Mouse (Mus musculus): ENCODE data around the gene Gm21988. TPM values are rescaled to one million over a fixed set of nuclear protein-coding genes. Genes with fewer than 3 reads are reported as not detected.
A peak's percentile ranks its signal among the peaks of the same experiment; 100 is the strongest.

The Gm21988 gene
- polyA plus RNA-seq, 1 experiment from 2014 or later: 8.7 TPM

DNA sequence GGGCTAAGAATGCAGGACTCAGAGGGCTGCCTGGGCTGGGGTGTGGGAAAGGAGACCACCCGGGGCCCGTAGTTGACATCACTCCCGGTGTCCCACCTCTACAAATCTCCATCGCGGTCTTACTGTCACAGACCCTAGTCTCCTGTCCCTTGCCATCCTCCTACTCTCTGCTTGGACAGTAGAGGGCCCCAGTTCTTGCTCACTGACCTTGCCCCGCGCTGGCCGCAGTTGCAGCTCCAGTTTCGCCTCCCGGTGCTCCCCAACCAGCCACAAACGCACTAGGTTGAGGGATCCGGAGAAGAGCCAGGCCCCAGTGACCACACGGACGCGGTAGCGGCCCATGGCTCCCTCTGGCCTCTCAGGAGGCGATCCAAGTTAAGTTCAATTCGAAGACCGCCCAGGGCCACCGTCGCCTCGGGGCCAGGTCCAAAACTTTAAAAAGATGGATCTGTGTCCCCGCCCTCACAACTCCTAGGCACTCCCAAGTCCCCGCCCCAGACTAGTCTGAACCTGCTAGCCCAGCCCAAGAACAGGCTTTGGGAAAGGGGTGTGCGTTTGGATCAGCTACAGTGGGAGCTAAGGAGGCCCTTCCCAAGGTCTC, 15.4 kb upstream of the Gm21988 start, which contains the start of gene Alox12:
TSS of gene Alox12 (minus strand) at position 423 of the 601 bp plus-strand sequence.
- H3K36me3 ChIP-seq: no peaks in the 10 kb centered on the region
- H3K9me3 ChIP-seq: no peaks in the 10 kb centered on the region
- peak within 1 kb of the TSS; percentile 56 for H3K4me3 ChIP-seq
- peaks cover 14% of the 10 kb centered on the region for H3K4me1 ChIP-seq
- DNase-seq (ENCODE audit: low spot score): peak; percentile 79
- H3K27ac ChIP-seq: peak within 1 kb of the TSS; percentile 53
- peaks cover 63% of the 10 kb centered on the region for H3K27me3 ChIP-seq (ENCODE audit: insufficient read depth, poor library complexity, severe bottlenecking)
- 1% methylated on average over 25 of the region's 25 CpGs for WGBS

DNA sequence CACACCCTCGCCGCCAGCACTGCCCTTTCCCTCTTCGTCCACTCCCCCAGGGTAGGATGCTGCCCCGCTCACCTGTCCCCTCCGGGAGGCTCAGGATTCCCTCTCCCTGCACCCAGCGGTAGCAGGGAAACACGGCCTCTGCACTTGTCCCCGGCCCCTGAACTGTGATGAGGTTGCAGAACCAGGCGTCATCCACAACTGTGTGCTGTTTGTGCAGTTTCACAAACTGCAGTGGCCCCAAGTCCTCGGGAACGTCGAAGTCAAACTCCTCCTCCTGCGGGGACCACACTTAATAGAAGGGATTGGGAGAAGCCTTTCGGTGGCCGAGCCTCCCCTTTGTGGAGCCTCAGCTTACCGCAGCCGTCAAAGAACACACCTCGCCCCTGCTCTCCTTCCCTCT, 14.7 kb upstream of the Gm21988 start:
- no peak overlapping the region for H3K27ac ChIP-seq
- peaks cover 14% of the 10 kb centered on the region for H3K4me1 ChIP-seq
- peaks cover 65% of the 10 kb centered on the region for H3K27me3 ChIP-seq (ENCODE audit: insufficient read depth, poor library complexity, severe bottlenecking)
- H3K36me3 ChIP-seq: no peaks in the 10 kb centered on the region
- H3K4me3 ChIP-seq: peak overlapping the region; percentile 56
- 10% methylated on average over 18 of the region's 18 CpGs for whole genome bisulfite sequencing
- no peaks in the 10 kb centered on the region for H3K9me3 ChIP-seq
- DNase-seq (ENCODE audit: low spot score): no peak

DNA sequence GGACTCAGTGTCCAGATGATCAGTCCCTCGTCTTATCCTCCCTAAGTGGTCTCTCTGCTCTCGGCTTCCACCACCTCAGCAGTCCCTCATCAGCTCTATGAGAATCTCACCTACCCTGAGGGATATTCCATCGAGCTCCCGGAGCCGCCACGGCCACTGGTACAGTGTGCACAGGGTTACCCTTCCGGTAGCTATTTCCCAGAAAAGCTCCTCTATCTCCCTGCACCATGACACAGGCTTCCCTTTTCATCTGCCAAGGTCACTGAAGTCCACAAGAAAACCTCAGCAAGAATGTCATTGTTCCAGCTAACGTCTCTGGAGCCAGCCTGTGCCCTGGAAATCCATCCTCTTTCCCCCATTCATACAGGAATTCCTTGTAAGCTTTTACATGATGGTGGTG, 12.2 kb upstream of the Gm21988 start:
- Histone ChIP-seq H3K27ac (no peak overlapping the region), H3K4me1 (peaks cover 14% of the 10 kb centered on the region), H3K27me3 (ENCODE audit: insufficient read depth, poor library complexity, severe bottlenecking) (peaks cover 69% of the 10 kb centered on the region), H3K4me3 (no peak overlapping the region), H3K36me3 (no peaks in the 10 kb centered on the region), H3K9me3 (no peaks in the 10 kb centered on the region)
- 63% methylated on average over 8 of the region's 8 CpGs for WGBS
- DNase-seq (ENCODE audit: low spot score): no peak

DNA sequence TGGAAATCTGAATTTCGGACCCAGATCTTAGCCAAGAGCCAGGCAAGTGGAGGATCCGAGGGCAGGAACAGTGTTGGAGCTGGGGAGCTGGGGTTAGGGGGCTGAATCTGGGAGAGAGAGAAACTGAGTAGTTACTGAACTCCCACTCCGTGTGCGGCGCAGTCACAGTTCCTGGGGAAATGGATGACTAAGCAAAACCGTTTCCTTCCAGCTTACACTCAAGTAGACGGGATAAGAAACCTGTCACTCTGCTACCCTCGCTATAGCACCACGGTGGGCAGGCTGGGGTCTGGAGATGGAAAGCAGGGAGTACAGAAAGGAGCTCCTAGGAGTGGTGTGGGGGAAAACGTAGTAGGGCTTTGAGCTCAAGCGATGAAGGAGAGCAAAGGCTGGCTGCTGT, 10.5 kb upstream of the Gm21988 start:
- H3K36me3 ChIP-seq: no peaks in the 10 kb centered on the region
- H3K9me3 ChIP-seq: no peaks in the 10 kb centered on the region
- no peak overlapping the region for H3K4me3 ChIP-seq
- 56% methylated on average over 11 of the region's 11 CpGs for WGBS
- H3K27me3 ChIP-seq (ENCODE audit: insufficient read depth, poor library complexity, severe bottlenecking): peaks cover 66% of the 10 kb centered on the region
- no peak for DNase-seq (ENCODE audit: low spot score)
- no peak overlapping the region for H3K27ac ChIP-seq
- peaks cover 11% of the 10 kb centered on the region for H3K4me1 ChIP-seq

- WGBS: 52% methylated on average over 9 of the region's 9 CpGs
- Histone ChIP-seq H3K27me3 (ENCODE audit: insufficient read depth, poor library complexity, severe bottlenecking) (peaks cover 44% of the 10 kb centered on the region), H3K4me3 (no peak overlapping the region), H3K9me3 (no peaks in the 10 kb centered on the region), H3K36me3 (no peaks in the 10 kb centered on the region), H3K27ac (no peak overlapping the region), H3K4me1 (no peaks in the 10 kb centered on the region)
- DNase-seq (ENCODE audit: low spot score): no peak
Measured at GRCm38 (mm10) chr11:70247136-70247845, 7.7 kb upstream of the Gm21988 start.

- Histone ChIP-seq H3K9me3 (no peaks in the 10 kb centered on the region), H3K27me3 (ENCODE audit: insufficient read depth, poor library complexity, severe bottlenecking) (peaks cover 20% of the 10 kb centered on the region; the same call in 1 of the 2 replicates), H3K27ac (no peak overlapping the region), H3K36me3 (no peaks in the 10 kb centered on the region), H3K4me3 (no peak overlapping the region), H3K4me1 (peaks cover 19% of the 10 kb centered on the region)
- no peak for DNase-seq (ENCODE audit: low spot score)
- WGBS: 70% methylated on average over 11 of the region's 11 CpGs
Measured at GRCm38 (mm10) chr11:70242591-70242990, 3.0 kb upstream of the Gm21988 start.

DNA sequence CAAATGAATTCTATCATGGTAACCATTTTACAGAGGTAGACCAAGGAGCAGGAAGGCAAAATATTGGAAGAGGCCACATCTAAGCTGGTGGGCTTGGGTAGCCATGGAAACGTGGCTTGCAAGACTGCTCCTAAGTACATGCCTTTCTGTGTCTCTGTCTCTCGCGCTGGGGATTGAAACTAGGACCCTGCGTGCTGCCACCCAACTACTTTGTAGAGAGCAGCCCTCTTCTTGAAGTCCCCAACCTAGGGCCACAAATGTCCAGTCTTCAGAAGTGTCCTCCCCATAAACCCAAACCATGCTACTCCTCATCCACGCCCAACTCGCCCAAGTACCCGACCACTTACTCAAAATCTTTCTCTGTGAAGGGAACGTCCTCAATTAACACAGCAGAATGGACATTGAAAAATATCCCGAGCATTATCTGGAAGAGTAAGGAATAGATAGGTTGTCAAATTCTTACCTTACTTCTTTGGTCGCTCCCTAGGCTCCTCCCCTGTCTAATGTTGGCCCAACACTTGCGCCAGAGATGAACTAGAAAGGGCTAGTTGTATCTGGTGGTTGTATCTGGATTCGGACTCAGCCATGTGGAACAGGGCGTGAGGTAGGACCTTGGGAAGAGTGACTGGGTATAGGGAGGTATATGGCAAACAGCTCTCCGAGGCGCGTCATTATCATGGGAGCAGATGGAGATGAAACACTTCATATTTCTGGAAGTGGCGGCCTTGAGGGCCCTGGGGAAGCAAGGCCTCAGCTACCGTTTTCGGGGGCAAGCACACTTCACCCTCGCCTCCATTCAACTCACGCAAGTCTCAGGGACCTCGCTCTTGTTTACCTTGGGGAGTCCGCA, 814 bp downstream of the Gm21988 start:
- 12% methylated on average over 23 of the region's 23 CpGs for WGBS
- Histone ChIP-seq H3K27me3 (ENCODE audit: insufficient read depth, poor library complexity, severe bottlenecking) (no peaks in the 10 kb centered on the region), H3K4me1 (peaks cover 50% of the 10 kb centered on the region), H3K4me3 (peak overlapping the region; percentile 92), H3K9me3 (no peaks in the 10 kb centered on the region), H3K27ac (peak overlapping the region; percentile 97), H3K36me3 (peaks cover 16% of the 10 kb centered on the region)
- peak; percentile 77 for DNase-seq (ENCODE audit: low spot score)

- Histone ChIP-seq H3K27me3 (ENCODE audit: insufficient read depth, poor library complexity, severe bottlenecking) (no peaks in the 10 kb centered on the region), H3K9me3 (no peaks in the 10 kb centered on the region), H3K4me1 (peaks cover 58% of the 10 kb centered on the region), H3K36me3 (peaks cover 16% of the 10 kb centered on the region), H3K27ac (peak within 1 kb of the TSS; percentile 97), H3K4me3 (peak within 1 kb of the TSS; percentile 92)
- peak; percentile 99 for DNase-seq (ENCODE audit: low spot score)
- under 1% methylated on average over 66 of the region's 70 CpGs for WGBS
Measured at GRCm38 (mm10) chr11:70237457-70238167, 2.0 kb downstream of the Gm21988 start, which contains the start of gene 0610010K14Rik. TSS of gene 0610010K14Rik (minus strand) at chr11:70237914.

DNA sequence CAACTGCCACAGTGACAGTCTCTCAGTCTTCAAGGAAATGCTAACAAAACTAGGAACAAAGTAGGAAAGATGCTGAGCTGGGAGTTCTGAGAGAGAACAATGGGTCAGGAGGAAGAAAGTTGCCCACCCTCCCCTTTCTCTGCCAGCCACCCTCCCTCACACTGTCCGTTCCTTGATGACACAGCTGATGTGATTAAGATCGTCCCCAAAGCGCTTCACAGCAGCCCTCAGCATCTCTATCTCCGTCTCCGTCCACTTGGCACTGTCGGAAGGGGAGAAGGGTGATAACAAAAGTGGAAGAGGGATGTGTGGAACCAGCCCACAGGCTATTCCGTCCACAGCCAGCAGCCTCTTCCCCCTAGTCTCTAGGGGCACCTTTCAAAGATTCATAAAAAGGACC, 2.9 kb downstream of the Gm21988 start:
- Histone ChIP-seq H3K4me1 (peaks cover 64% of the 10 kb centered on the region), H3K4me3 (peak overlapping the region; percentile 92), H3K27ac (peak overlapping the region; percentile 97), H3K36me3 (peaks cover 16% of the 10 kb centered on the region), H3K9me3 (no peaks in the 10 kb centered on the region), H3K27me3 (ENCODE audit: insufficient read depth, poor library complexity, severe bottlenecking) (no peaks in the 10 kb centered on the region)
- no peak for DNase-seq (ENCODE audit: low spot score)
- 6% methylated on average over 7 of the region's 7 CpGs for WGBS

- H3K36me3 ChIP-seq: peaks cover 16% of the 10 kb centered on the region
- no peak overlapping the region for H3K4me3 ChIP-seq
- H3K9me3 ChIP-seq: no peaks in the 10 kb centered on the region
- H3K27ac ChIP-seq: no peak overlapping the region
- H3K4me1 ChIP-seq: peaks cover 66% of the 10 kb centered on the region
- WGBS: 89% methylated on average over 12 of the region's 12 CpGs
- no peak for DNase-seq (ENCODE audit: low spot score)
- H3K27me3 ChIP-seq (ENCODE audit: insufficient read depth, poor library complexity, severe bottlenecking): peaks cover under 1% of the 10 kb centered on the region; the same call in 1 of the 2 replicates
Measured at GRCm38 (mm10) chr11:70235254-70235900, 4.3 kb downstream of the Gm21988 start.

- H3K27ac ChIP-seq: peak overlapping the region; percentile 56; the same call in 1 of the 2 replicates
- H3K27me3 ChIP-seq (ENCODE audit: insufficient read depth, poor library complexity, severe bottlenecking): peaks cover 9% of the 10 kb centered on the region
- peaks cover 72% of the 10 kb centered on the region for H3K4me1 ChIP-seq
- no peak for DNase-seq (ENCODE audit: low spot score)
- WGBS: 79% methylated on average over 8 of the region's 8 CpGs
- no peaks in the 10 kb centered on the region for H3K9me3 ChIP-seq
- no peak overlapping the region for H3K4me3 ChIP-seq
- peaks cover 16% of the 10 kb centered on the region for H3K36me3 ChIP-seq
Measured at GRCm38 (mm10) chr11:70234497-70234896, 5.1 kb downstream of the Gm21988 start.

DNA sequence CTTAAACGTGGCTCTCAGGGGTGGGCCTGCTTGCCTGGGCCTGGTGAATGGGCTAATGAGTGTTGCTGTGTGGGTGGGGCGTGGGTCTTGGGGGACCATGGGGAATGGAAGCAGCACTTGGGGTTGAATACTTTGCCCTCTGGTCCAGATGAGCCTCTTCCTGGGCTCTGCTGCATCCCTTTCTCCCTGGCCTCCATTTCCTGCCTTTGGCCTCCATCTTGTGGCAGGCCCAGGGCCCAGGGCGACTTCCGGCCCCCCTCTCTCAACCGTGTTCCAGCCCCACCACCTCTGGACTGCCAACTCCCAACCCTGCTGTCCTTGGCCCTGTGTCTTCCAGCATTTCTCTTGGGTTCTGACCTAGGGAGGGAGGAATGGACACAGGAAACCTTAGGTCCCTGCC, 5.6 kb downstream of the Gm21988 start:
- H3K9me3 ChIP-seq: no peaks in the 10 kb centered on the region
- DNase-seq (ENCODE audit: low spot score): peak; percentile 72
- H3K27ac ChIP-seq: peak overlapping the region; percentile 56
- peaks cover 76% of the 10 kb centered on the region for H3K4me1 ChIP-seq
- no peak overlapping the region; the same call in 1 of the 2 replicates for H3K4me3 ChIP-seq
- 43% methylated on average over 5 of the region's 5 CpGs for WGBS
- H3K36me3 ChIP-seq: peaks cover 16% of the 10 kb centered on the region
- peaks cover 14% of the 10 kb centered on the region for H3K27me3 ChIP-seq (ENCODE audit: insufficient read depth, poor library complexity, severe bottlenecking)

Measured in heart, embryonic 10.5 days (tissue).